Mouse (Mus musculus) liver, embryonic 11.5 days (tissue): Measurements from ENCODE around the gene Rhbdf1. TPM values are rescaled to one million over a fixed set of nuclear protein-coding genes. Genes with fewer than 3 reads are reported as not detected.
"Not testable (repeated sequence)": the region's sequence is repeated elsewhere in the genome, so short reads cannot be mapped to it uniquely, and the experiment has no call there.

Experiments used
- ATAC-seq: fragments of 200-750 bp; cut with Nextera tagmentation; replicated peaks from 2 replicates; pipeline ENCODE4 v1.8.0; 2017; ENCODE audit warnings: moderate number of reproducible peaks, mild to moderate bottlenecking, moderate TSS enrichment, moderate library complexity; ENCODE audit not compliant: low FRiP score
- DNase-seq: peaks from one replicate; pipeline ENCODE4 v3.0.0-alpha.2; 2017; ENCODE audit warnings: low spot score
- H3K27ac ChIP-seq: fragments of 300-500 bp; sonication (generic); 2 replicates; pipeline ENCODE4 v1.5.1; 2014; ENCODE audit warnings: mild to moderate bottlenecking, low read depth, low read length, control low read depth
- H3K27me3 ChIP-seq: fragments of 300-500 bp; sonication (generic); replicated peaks from 2 replicates; pipeline ENCODE4 v1.6.1; 2014; ENCODE audit warnings: low read length, mixed read lengths; ENCODE audit not compliant: control insufficient read depth, insufficient read depth
- H3K36me3 ChIP-seq: fragments of 300-500 bp; sonication (generic); 2 replicates; pipeline ENCODE4 v1.6.1; 2014; ENCODE audit warnings: mild to moderate bottlenecking, low read length, moderate library complexity, mixed read lengths; ENCODE audit not compliant: control insufficient read depth, insufficient read depth
- H3K4me1 ChIP-seq: fragments of 300-500 bp; sonication (generic); replicated peaks from 2 replicates; pipeline ENCODE4 v1.6.1; 2014; ENCODE audit warnings: low read length, mixed read lengths; ENCODE audit not compliant: control insufficient read depth, insufficient read depth
- H3K4me2 ChIP-seq: fragments of 300-500 bp; sonication (generic); 2 replicates; pipeline ENCODE4 v1.6.1; 2014; ENCODE audit warnings: mild to moderate bottlenecking, control low read depth, moderate library complexity
- H3K4me3 ChIP-seq: fragments of 300-500 bp; sonication (generic); 2 replicates; pipeline ENCODE4 v1.5.1; 2014; ENCODE audit warnings: low read depth, low read length, control low read depth
- H3K9ac ChIP-seq: fragments of 300-500 bp; sonication (generic); 2 replicates; pipeline ENCODE4 v1.6.1; 2014; ENCODE audit warnings: low read depth, low read length, control low read depth
- H3K9me3 ChIP-seq: fragments of 300-500 bp; sonication (generic); 2 replicates; pipeline ENCODE4 v1.6.1; 2016; ENCODE audit warnings: low read length, inconsistent platforms, mixed read lengths; ENCODE audit not compliant: control insufficient read depth
- WGBS: fragments of 180-500 bp; shearing (Covaris S2); extraction: QIAGEN DNeasy Blood & Tissue Kit; methylation state at CpG from one replicate; pipeline ENCODE4 v1.1.7; 2014; 5-methylcytosine and 5-hydroxymethylcytosine counted together
- polyA plus RNA-seq: library from polyadenylated mRNA; unstranded; fragments of >200 nt; fragmentation: Nextera tagmentation; extraction: Ambion mirVana; gene quantifications from 2 replicates; pipeline ENCODE4 v1.2.1, GENCODE M21; 2014

Gene Rhbdf1
- polyA plus RNA-seq, 1 experiment from 2014 or later, result 19.1 TPM

- H3K9ac ChIP-seq, result no peak overlapping the region
- no peak overlapping the region for H3K4me3 ChIP-seq
- H3K36me3 ChIP-seq, result no peaks in the 10 kb centered on the region; the same call in 1 of the 2 replicates
- ATAC-seq (no peak), DNase-seq (no peak)
- WGBS, result 56% methylated on average over 11 of the region's 11 CpGs
- no peaks in the 10 kb centered on the region for H3K9me3 ChIP-seq
- no peak overlapping the region for H3K4me2 ChIP-seq
- H3K27ac ChIP-seq, result no peak overlapping the region
- H3K27me3 ChIP-seq, result no peaks in the 10 kb centered on the region
- H3K4me1 ChIP-seq, result peaks cover 31% of the 10 kb centered on the region
Measured at GRCm38 (mm10) chr11:32201922-32202685, 20.0 kb downstream of the Rhbdf1 start.

GRCm38 (mm10) chr11:32200992-32201391 is 21.1 kb downstream of the Rhbdf1 start:
- ATAC-seq, H3K9ac ChIP-seq: not testable (repeated sequence)
- whole genome bisulfite sequencing, result 69% methylated on average over 1 of the region's 1 CpGs

GRCm38 (mm10) chr11:32200075-32200601 is 22.0 kb downstream of the Rhbdf1 start, which contains the start of gene Il9r:
TSS of gene Il9r (minus strand) at chr11:32200279.
- no peak within 1 kb of the TSS for H3K27ac ChIP-seq
- H3K4me3 ChIP-seq, result no peak within 1 kb of the TSS
- no peaks in the 10 kb centered on the region for H3K36me3 ChIP-seq
- H3K9ac ChIP-seq, result peak within 1 kb of the TSS; percentile 34; the same call in 1 of the 2 replicates
- DNase-seq (no peak), ATAC-seq (peak; percentile 20)
- peak within 1 kb of the TSS; percentile 22 for H3K4me2 ChIP-seq
- H3K4me1 ChIP-seq, result peaks cover 33% of the 10 kb centered on the region
- WGBS, result 36% methylated on average over 10 of the region's 10 CpGs
- no peaks in the 10 kb centered on the region for H3K27me3 ChIP-seq
- H3K9me3 ChIP-seq, result no peaks in the 10 kb centered on the region

More at GRCm38 (mm10) chr11:32200992-32201391, 21.1 kb downstream of the Rhbdf1 start:
- H3K27ac ChIP-seq, H3K4me2 ChIP-seq, H3K27me3 ChIP-seq, DNase-seq, H3K4me3 ChIP-seq, H3K9me3 ChIP-seq, H3K36me3 ChIP-seq: not testable (repeated sequence)
- peaks cover 29% of the 10 kb centered on the region for H3K4me1 ChIP-seq

- peak overlapping the region; percentile 34; the same call in 1 of the 2 replicates for H3K9ac ChIP-seq
- H3K27ac ChIP-seq, result no peak overlapping the region
- peaks cover 27% of the 10 kb centered on the region for H3K4me1 ChIP-seq
- 0 out of 2 replicates have a peak, but pooled peaks have one; percentile 40 for ATAC-seq
- WGBS, result 41% methylated on average over 6 of the region's 6 CpGs
- no peaks in the 10 kb centered on the region for H3K36me3 ChIP-seq
- no peaks in the 10 kb centered on the region for H3K9me3 ChIP-seq
- DNase-seq, result no peak
- H3K4me3 ChIP-seq, result no peak overlapping the region
- no peaks in the 10 kb centered on the region for H3K27me3 ChIP-seq
- peak overlapping the region; percentile 22 for H3K4me2 ChIP-seq
Measured at GRCm38 (mm10) chr11:32199230-32199629, 22.9 kb downstream of the Rhbdf1 start.

- H3K36me3 ChIP-seq, result no peaks in the 10 kb centered on the region
- DNase-seq (no peak), ATAC-seq (no peak)
- no peak overlapping the region for H3K27ac ChIP-seq
- no peaks in the 10 kb centered on the region for H3K9me3 ChIP-seq
- WGBS, result 53% methylated on average over 14 of the region's 14 CpGs
- no peak overlapping the region for H3K4me2 ChIP-seq
- no peak overlapping the region for H3K9ac ChIP-seq
- H3K4me1 ChIP-seq, result peaks cover 26% of the 10 kb centered on the region
- H3K4me3 ChIP-seq, result no peak overlapping the region
- no peaks in the 10 kb centered on the region for H3K27me3 ChIP-seq
Measured at GRCm38 (mm10) chr11:32198256-32198955, 23.7 kb downstream of the Rhbdf1 start.

- no peak overlapping the region for H3K4me2 ChIP-seq
- ATAC-seq (no peak), DNase-seq (no peak)
- H3K27ac ChIP-seq, result no peak overlapping the region
- no peaks in the 10 kb centered on the region for H3K27me3 ChIP-seq
- H3K9me3 ChIP-seq, result no peaks in the 10 kb centered on the region
- H3K36me3 ChIP-seq, result no peaks in the 10 kb centered on the region
- H3K4me3 ChIP-seq, result no peak overlapping the region
- H3K9ac ChIP-seq, result no peak overlapping the region
- 50% methylated on average over 3 of the region's 3 CpGs for whole genome bisulfite sequencing
- H3K4me1 ChIP-seq, result peaks cover 26% of the 10 kb centered on the region
Measured at GRCm38 (mm10) chr11:32197766-32198165, 24.3 kb downstream of the Rhbdf1 start.

GRCm38 (mm10) chr11:32196727-32197126 is 25.4 kb downstream of the Rhbdf1 start:
- Histone ChIP-seq H3K27me3 (no peaks in the 10 kb centered on the region), H3K9ac (no peak overlapping the region), H3K9me3 (no peaks in the 10 kb centered on the region), H3K27ac (no peak overlapping the region), H3K4me1 (peaks cover 26% of the 10 kb centered on the region), H3K4me3 (no peak overlapping the region), H3K36me3 (no peaks in the 10 kb centered on the region), H3K4me2 (no peak overlapping the region)
- DNase-seq (no peak), ATAC-seq (no peak)
- 53% methylated on average over 6 of the region's 6 CpGs for WGBS

GRCm38 (mm10) chr11:32195867-32196540 is 26.1 kb downstream of the Rhbdf1 start:
- no peak overlapping the region for H3K4me3 ChIP-seq
- no peaks in the 10 kb centered on the region for H3K36me3 ChIP-seq
- H3K4me1 ChIP-seq, result peaks cover 26% of the 10 kb centered on the region
- H3K9ac ChIP-seq, result no peak overlapping the region
- no peak for DNase-seq
- ATAC-seq, result peak; percentile 39
- no peak overlapping the region for H3K27ac ChIP-seq
- no peaks in the 10 kb centered on the region for H3K9me3 ChIP-seq
- peak overlapping the region; percentile 33 for H3K4me2 ChIP-seq
- no peaks in the 10 kb centered on the region for H3K27me3 ChIP-seq
- WGBS, result 16% methylated on average over 11 of the region's 11 CpGs
